Mouse (Mus musculus): ENCODE data around the gene Tsku. TPM values are rescaled to one million over a fixed set of nuclear protein-coding genes. Genes with fewer than 3 reads are reported as not detected.

The Tsku gene
- polyA plus RNA-seq (2012; rRNA removed; ENCODE audit: low replicate concordance), result 15.7 and 35.0 TPM in 2 replicates

DNA sequence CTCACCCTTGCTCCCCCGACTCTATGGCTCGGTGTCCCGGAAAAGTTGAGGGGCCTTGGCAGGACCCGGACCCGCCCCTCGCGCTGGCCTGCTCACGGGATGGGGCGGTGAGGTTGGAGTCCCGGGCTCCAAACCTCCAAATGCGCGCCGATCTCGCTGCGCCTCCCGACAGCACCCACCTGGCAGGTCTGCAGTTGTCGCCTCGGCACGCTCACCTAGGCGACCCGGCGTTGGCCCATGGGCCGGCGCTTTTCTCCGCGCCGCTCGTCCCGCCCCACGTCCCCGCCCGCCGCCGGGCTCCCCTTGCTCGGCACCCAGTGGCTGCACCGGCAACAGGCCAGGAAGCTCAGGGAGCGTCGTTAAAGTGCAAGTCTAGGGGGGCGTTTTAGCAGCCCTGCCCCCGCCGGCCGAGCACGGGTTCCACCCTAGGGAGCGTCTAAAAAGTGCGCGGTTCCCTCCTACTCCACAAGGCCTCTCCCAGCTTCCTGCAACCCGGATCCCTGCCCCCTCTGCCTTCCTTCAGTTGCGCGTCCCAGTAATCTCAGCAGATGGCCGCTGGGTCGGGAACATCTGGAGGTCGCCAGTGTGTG, at the start of gene Tsku:
Gene Tsku, minus strand, starts transcription at position 266 of the 590 bp plus-strand sequence.

DNA sequence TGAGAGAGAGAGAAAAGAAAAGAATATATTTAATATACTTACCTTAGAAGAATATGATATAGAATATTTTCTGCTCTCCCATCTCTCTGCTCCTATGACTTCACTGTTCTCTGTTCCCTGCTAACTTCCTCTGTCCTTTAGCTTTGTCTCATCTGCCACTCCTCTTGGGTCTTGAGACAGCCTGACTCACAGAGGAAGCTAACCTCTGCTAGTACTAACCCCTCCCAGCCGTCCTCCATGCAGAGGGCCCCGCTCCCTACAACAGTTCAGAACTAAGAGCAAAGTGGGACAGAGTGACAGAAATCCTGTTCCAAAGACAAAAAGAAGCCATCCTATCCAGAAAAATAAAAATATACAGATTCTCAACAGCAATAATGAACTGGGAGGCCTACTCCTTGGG, 40.0 kb downstream of the Tsku start, which contains the start of gene Acer3:
Gene Acer3, minus strand, starts transcription at position 126 of the 400 bp plus-strand sequence.

Other genes starting within 250 kb of the Tsku start
- gene Myo7a, start 241.8 kb downstream of the Tsku start, polyA plus RNA-seq (2012; rRNA removed; ENCODE audit: low replicate concordance), result 15.1 and 20.2 TPM in 2 replicates
- gene Omp, start 215.8 kb downstream of the Tsku start, polyA plus RNA-seq (2012; rRNA removed; ENCODE audit: low replicate concordance), result 0.17 and 0.81 TPM in 2 replicates
- gene Capn5, start 183.1 kb downstream of the Tsku start, polyA plus RNA-seq (2012; rRNA removed; ENCODE audit: low replicate concordance), result 7.5 and 29.0 TPM in 2 replicates
- 0.14 and 0.36 TPM in 2 replicates for gene B3gnt6, start 161.8 kb downstream of the Tsku start, polyA plus RNA-seq (2012; rRNA removed; ENCODE audit: low replicate concordance)
- gene Acer3, start 40.1 kb downstream of the Tsku start, polyA plus RNA-seq (2012; rRNA removed; ENCODE audit: low replicate concordance), result 3.2 and 7.4 TPM in 2 replicates
- 0.07 TPM in 1 of 2 replicates, not detected in the other for gene Gucy2d, start 79.1 kb upstream of the Tsku start, polyA plus RNA-seq (2012; rRNA removed; ENCODE audit: low replicate concordance)
- gene Lrrc32, start 128.0 kb upstream of the Tsku start, polyA plus RNA-seq (2012; rRNA removed; ENCODE audit: low replicate concordance), result 36.5 and 53.7 TPM in 2 replicates

All from subcutaneous adipose tissue, adult 2 months (tissue).